Mouse (Mus musculus) cerebellum, adult 9-10 months (tissue): ENCODE measurements around the gene Atp4a.
"Not testable (repeated sequence)": the region's sequence is repeated elsewhere in the genome, so short reads cannot be mapped to it uniquely, and the experiment has no call there.

Source experiments
- DNase-seq: peaks from one replicate; pipeline ENCODE4 v3.0.0; 2022

Atp4a gene

GRCm38 (mm10) chr7:30730064-30730722, 18.2 kb downstream of the Atp4a start:
- peak; percentile 55 for DNase-seq

DNA sequence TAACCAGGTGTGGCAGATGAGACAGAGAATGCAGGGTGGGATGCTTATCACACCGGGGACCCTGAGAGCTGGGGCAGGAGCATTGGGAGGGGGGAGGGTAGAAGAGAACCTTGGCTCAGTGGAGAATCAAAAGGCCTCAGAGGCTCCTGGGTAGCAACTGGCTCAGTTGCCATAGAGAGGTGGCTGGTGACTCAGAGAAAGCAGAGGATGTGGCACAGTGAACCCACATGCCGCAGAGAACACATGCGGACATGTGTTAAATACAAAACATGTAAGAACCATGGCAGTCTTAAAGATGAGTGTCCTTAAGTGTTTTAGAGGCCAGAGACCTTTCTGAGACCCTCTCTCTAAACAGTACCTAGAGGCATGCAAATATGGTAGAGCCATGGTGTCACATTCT, 24.2 kb downstream of the Atp4a start:
- no peak for DNase-seq

DNA sequence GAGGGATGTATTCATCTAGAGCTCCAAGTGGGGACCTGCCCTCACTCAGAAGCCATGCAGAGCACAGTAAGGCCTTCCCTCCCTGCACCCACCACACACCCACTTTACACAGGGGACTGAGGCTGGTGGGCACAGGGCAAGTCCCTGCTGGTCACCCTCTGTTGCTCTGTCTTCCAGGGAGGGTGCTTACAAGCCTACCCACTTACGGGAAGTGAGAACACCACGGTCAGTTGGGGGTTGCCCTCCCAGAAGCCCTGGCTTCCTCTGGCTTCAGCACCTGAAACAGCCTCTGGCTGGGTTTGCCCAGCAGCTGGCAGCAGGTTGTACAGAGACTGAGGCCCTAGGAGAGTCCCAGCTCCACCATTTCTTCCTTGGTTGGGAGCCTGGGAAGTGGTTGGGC, 30.6 kb downstream of the Atp4a start:
- DNase-seq = not testable (repeated sequence)

GRCm38 (mm10) chr7:30743617-30744016, 31.6 kb downstream of the Atp4a start, which contains the start of gene Gapdhs:
Gene Gapdhs (minus strand): TSS chr7:30743681.
- not testable (repeated sequence) for DNase-seq

GRCm38 (mm10) chr7:30744022-30744598, 32.1 kb downstream of the Atp4a start:
- no peak for DNase-seq

DNA sequence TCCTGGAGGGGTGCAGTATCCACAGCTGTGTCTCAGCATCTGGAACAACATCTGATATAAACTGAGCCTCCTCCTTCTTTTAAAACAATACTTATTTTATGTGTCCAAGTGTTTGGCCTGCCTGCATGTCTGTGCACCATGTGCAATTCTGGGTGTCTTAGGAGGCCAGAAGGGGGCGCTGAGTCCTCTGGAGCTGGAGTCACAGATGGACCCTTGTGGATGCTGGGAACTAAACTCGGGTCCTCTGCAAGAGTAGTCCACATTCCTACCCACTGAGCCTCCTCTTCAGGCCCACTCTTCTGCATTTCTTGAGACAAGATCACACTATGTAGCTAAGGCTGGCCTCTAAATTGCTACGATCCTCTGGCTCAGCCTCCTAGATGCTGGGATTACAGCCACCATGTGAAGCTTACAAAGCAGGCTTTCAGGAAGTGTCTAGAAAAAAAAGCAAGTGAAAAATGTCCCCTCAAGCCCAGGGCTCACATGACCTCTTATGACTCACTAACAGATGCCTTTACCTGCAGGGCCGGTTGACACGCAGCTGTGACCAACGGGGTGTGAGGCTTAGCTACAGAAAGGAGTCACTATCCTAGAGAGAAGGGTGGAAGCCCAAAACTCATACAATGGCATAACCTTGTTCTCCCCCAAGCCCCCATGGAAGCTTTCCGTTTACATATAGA, 35.7 kb downstream of the Atp4a start:
- no peak for DNase-seq

GRCm38 (mm10) chr7:30749824-30750606, 38.0 kb downstream of the Atp4a start:
- no peak for DNase-seq

GRCm38 (mm10) chr7:30751086-30751669, 39.2 kb downstream of the Atp4a start, which contains the start of gene Sbsn:
Gene Sbsn (plus strand): TSS chr7:30751471.
- DNase-seq = no peak

DNA sequence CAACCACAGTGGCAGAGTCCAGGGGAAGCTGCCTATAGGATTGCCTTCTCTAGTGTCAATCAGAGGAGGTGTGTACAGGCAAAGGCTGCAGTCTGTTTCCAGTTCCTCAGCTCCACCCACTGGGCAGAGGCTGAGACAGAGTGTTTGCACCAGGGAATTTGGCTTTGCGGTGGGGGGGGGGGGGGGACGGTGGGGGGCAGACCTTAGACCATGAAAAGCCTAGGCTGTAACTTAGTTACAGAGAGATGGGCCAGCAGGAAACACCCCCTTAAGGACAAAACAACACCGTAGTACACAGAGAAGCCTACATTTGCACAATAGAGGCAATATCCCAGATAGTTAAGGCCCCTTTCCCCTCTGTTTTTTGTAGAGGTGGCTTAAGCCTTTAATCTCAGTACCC, 45.0 kb downstream of the Atp4a start:
- no peak for DNase-seq

DNA sequence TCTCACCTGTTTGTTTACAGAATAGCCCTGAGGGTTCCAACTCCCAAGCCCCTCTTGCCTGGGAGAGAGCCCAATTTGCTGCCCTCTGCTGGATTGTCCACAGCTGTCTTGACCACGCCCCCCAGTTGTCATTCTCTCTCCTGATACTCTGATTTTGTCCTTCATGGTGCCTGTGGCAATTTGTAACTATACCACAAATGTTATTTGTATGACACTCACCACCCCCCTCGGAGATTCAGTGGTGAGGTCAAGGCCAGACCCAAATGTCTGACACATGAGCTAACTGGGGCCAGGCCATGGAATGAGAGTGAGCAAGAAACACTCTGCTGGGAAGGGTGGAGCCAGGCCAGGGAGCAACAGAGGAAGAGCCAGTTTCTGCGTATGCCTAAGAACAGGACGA, 46.8 kb downstream of the Atp4a start:
- DNase-seq = no peak

DNA sequence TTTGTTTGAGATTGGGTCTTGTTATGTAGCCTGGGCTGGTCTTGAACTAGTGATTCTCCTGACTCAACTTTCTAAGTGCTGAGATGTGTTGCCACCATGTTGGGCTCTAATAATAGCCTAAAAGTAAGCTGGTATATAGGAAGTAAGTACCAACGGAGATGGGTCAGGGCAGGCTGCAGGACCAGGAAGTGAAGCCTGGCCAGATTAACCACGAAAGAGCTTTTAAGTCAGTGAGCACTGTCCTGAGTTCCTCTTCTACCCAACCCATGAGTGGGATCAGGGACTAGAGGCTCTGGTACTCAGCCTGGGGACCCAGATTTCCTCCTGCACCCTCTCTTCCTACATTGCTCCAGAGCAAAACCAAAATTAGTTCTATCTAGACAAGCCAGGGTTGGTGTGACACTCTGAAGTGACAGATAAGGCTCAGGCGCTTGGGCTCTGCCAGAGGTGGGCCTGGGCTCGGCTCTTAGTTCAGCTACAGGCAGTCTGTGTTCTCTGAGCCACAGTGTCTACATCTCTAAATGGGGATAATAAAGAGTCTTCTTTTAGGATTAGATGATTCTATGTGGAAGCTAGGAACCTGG, 49.9 kb downstream of the Atp4a start:
- DNase-seq = no peak

- DNase-seq = no peak
These were observed 51.4 kb downstream of the Atp4a start, which contains the start of gene Dmkn for GRCm38 (mm10) chr7:30763456-30763855. Gene Dmkn (plus strand): TSS chr7:30763756.

- DNase-seq = no peak
These were observed 53.2 kb downstream of the Atp4a start for GRCm38 (mm10) chr7:30765173-30765572.

DNA sequence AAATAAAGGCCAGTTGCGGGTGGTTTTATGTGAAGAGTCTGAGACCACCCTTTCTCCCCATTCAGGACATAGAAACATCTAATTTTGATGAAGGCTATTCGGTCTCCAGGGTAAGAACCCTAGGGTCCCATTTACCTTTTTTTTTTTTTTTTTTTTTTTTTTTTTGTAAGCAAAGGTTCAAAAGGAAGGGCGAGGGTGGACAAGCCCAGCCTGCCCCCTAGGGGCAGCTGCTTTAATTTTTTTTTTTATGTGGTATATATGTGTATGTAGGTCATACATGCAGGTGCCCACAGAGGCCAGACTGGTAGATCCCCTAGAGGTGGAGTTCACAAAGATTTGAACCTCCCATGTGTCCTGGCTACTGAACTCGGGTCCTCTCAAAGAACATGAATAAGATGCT, 54.4 kb downstream of the Atp4a start:
- no peak for DNase-seq

DNA sequence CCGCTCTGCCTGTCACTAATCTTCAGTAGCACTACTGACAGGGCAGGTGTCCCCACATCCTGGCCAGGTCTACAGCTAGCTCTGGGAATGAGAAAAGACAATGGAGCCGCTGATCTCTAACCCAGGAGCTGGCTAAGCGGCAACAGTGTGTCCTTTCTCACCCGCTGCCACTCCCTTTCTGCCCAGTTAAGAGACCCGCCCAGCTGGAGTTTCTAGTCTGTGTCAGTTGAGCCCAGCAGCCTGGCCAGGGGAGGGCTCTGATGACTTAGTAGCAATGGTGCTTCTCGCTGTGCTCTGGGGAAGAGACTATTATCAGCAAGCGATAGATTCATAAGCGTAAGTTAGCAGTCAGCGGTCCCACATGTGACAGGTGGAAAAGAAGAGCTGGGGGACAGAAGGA, 57.2 kb downstream of the Atp4a start:
- no peak for DNase-seq
